Mouse (Mus musculus) neural tube, embryonic 13.5 days (tissue): ENCODE results near the gene Ntm. TPM values are rescaled to one million over a fixed set of nuclear protein-coding genes. Genes with fewer than 3 reads are reported as not detected.

Experiments used
- ATAC-seq: fragments of 200-750 bp; cut with Nextera tagmentation; 2 replicates; pipeline ENCODE4 v1.8.0; 2017; ENCODE audit warnings: low read depth, mild to moderate bottlenecking, moderate TSS enrichment, moderate library complexity
- H3K27ac ChIP-seq: fragments of 300-500 bp; sonication (generic); replicated peaks from 2 replicates; pipeline ENCODE4 v1.5.1; 2015; ENCODE audit warnings: moderate library complexity, mild to moderate bottlenecking, inconsistent platforms
- H3K27me3 ChIP-seq: fragments of 300-500 bp; sonication (generic); 2 replicates; pipeline ENCODE4 v1.6.1; 2015; ENCODE audit warnings: mild to moderate bottlenecking, inconsistent platforms
- H3K36me3 ChIP-seq: fragments of 300-500 bp; sonication (generic); 2 replicates; pipeline ENCODE4 v1.6.1; 2015; ENCODE audit warnings: mild to moderate bottlenecking, inconsistent platforms
- H3K4me1 ChIP-seq: fragments of 300-500 bp; sonication (generic); replicated peaks from 2 replicates; pipeline ENCODE4 v1.6.1; 2015; ENCODE audit warnings: inconsistent platforms
- H3K4me2 ChIP-seq: fragments of 300-500 bp; sonication (generic); 2 replicates; pipeline ENCODE4 v1.6.1; 2015; ENCODE audit warnings: inconsistent platforms, mild to moderate bottlenecking, moderate library complexity
- H3K4me3 ChIP-seq: fragments of 300-500 bp; sonication (generic); 2 replicates; pipeline ENCODE4 v1.5.1; 2015; ENCODE audit warnings: mild to moderate bottlenecking, inconsistent platforms
- H3K9ac ChIP-seq: fragments of 300-500 bp; sonication (generic); 2 replicates; pipeline ENCODE4 v1.6.1; 2015; ENCODE audit warnings: moderate library complexity, mild to moderate bottlenecking, inconsistent platforms
- H3K9me3 ChIP-seq: fragments of 300-500 bp; sonication (generic); 2 replicates; pipeline ENCODE4 v1.6.1; 2016; ENCODE audit warnings: inconsistent platforms
- WGBS: fragments of 180-500 bp; shearing (Covaris S2); methylation state at CpG from one replicate; pipeline ENCODE4 v1.1.7; 2015; 5-methylcytosine and 5-hydroxymethylcytosine counted together
- polyA plus RNA-seq: library from polyadenylated mRNA; unstranded; fragments of >200 nt; fragmentation: Nextera tagmentation; extraction: Ambion mirVana; gene quantifications from 2 replicates; pipeline ENCODE4 v1.2.1, GENCODE M21; 2015

The Ntm gene
- polyA plus RNA-seq, 1 experiment from 2014 or later = 150 TPM

DNA sequence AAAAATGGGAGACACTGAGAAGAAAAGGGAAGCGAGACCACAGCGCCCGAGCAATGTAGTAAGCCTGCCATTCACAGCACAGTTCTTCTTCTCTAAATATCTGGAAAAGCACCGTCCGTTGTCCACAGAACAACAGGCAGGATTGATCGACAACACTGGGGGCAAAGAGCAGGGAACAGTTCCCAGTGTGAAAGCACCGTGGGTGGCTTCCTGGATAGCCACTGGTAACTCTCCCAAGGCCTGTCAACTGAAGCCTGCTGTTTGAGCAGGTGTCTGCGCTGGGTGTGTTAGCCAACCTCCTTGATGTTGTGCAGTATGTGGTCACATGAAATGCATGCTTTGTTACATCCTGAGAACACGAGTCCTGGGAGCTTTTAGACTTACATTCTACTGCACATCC lies 531.4 kb downstream of the Ntm start:
- Histone ChIP-seq H3K4me3 (no peak overlapping the region), H3K36me3 (no peaks in the 10 kb centered on the region), H3K4me2 (no peak overlapping the region), H3K9me3 (no peaks in the 10 kb centered on the region), H3K4me1 (peaks cover 41% of the 10 kb centered on the region), H3K9ac (no peak overlapping the region), H3K27ac (no peak overlapping the region), H3K27me3 (no peaks in the 10 kb centered on the region)
- WGBS = 61% methylated on average over 9 of the region's 9 CpGs
- ATAC-seq = no peak

DNA sequence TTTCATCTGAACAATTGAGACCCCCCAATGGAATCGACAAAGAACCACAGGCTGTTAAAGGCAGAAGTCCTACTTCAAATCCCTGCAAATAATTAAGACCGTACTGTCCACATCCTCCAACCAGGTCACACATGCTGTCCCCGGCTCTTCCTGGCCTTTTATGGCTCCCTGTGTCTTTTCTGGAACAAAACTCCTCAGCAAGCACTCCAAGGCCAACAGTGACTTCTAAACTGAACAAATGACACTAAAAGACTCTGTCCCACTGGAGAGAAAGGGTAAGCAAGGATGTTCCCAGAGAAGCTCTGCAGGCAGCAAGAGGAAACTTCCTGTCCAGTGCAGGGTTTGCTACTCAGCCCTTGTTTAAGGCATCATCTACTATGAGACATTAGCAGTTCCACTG lies 532.8 kb downstream of the Ntm start:
- no peak overlapping the region for H3K4me3 ChIP-seq
- H3K4me2 ChIP-seq = no peak overlapping the region
- H3K27me3 ChIP-seq = no peaks in the 10 kb centered on the region
- 70% methylated on average over 3 of the region's 3 CpGs for WGBS
- no peak for ATAC-seq
- H3K9me3 ChIP-seq = no peaks in the 10 kb centered on the region
- no peak overlapping the region for H3K9ac ChIP-seq
- H3K36me3 ChIP-seq = no peaks in the 10 kb centered on the region
- no peak overlapping the region for H3K27ac ChIP-seq
- peaks cover 41% of the 10 kb centered on the region for H3K4me1 ChIP-seq

DNA sequence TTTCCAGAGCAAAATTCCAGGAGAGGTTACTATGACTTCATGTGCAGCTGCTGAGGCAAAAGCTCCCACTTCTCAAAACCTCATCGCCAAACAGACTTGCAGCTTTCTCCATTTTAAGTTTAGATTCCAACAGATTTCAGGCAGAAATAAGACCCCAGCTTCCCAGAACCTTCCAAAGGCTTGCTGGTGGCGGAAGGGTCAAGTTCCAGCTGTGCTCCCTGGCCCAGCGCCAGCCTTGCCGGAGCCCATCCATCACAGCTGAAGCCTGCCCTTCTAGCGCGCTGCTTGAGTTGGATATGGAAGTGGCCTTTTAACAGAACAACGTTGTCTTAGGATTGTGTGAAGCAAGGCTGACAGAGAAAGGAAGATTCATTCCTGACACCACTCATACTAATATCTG lies 534.6 kb downstream of the Ntm start:
- Histone ChIP-seq H3K9ac (no peak overlapping the region), H3K4me1 (peaks cover 26% of the 10 kb centered on the region), H3K27me3 (no peaks in the 10 kb centered on the region), H3K27ac (0 out of 2 replicates have a peak overlapping the region, but pooled peaks have one; percentile 18), H3K4me2 (no peak overlapping the region), H3K9me3 (no peaks in the 10 kb centered on the region), H3K4me3 (no peak overlapping the region), H3K36me3 (no peaks in the 10 kb centered on the region)
- WGBS = 20% methylated on average over 7 of the region's 7 CpGs
- ATAC-seq = peak; percentile 23; the same call in 1 of the 2 replicates

DNA sequence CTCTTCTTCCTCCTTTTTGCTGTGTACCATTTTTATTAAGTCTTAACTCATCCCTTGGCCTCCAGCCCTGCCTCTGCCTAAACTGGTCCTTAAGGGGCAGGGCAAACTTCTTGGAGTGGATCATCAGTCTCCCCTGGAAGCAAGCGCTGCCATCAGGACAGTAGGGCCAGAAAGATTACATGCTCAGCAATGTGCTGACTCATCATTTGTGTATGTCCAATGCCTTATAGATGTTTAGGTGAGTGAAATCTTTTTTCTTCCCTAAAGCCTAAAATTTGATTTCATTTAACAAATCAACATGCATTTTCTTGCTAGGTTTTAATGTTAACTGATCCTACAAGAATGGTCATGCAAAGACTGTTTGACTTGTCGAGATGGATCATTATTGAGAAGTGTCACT lies 536.7 kb downstream of the Ntm start:
- Histone ChIP-seq H3K4me1 (peaks cover 18% of the 10 kb centered on the region), H3K4me3 (no peak overlapping the region), H3K36me3 (no peaks in the 10 kb centered on the region), H3K4me2 (no peak overlapping the region), H3K27me3 (no peaks in the 10 kb centered on the region), H3K9me3 (no peaks in the 10 kb centered on the region), H3K27ac (no peak overlapping the region), H3K9ac (no peak overlapping the region)
- no peak for ATAC-seq
- 93% methylated on average over 2 of the region's 2 CpGs for WGBS

DNA sequence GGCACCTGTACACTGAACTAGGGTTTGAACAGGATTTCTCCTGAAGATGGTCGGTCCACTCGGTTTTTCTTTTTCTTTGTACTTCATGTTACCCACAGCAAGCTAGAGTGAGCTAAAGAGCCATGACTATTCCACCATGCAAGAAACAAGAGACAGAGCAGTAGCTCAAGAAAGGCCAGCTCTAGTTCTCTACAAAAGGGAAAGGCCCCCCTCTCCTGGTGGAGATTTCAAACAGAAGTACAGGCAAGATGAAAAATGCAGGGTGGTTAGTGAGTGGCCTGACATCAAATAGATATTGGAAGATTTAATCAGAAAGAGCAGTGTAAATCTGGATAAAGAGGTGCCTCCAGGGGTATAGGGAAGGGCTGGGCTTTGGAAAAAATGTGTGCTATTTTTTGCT lies 547.4 kb downstream of the Ntm start:
- H3K9ac ChIP-seq = no peak overlapping the region
- no peaks in the 10 kb centered on the region for H3K9me3 ChIP-seq
- no peak overlapping the region for H3K4me3 ChIP-seq
- no peaks in the 10 kb centered on the region for H3K36me3 ChIP-seq
- H3K4me2 ChIP-seq = no peak overlapping the region
- ATAC-seq = no peak
- H3K4me1 ChIP-seq = peaks cover 41% of the 10 kb centered on the region
- WGBS = 77% methylated on average over 2 of the region's 2 CpGs
- H3K27ac ChIP-seq = peak overlapping the region; percentile 43
- H3K27me3 ChIP-seq = peaks cover 12% of the 10 kb centered on the region

DNA sequence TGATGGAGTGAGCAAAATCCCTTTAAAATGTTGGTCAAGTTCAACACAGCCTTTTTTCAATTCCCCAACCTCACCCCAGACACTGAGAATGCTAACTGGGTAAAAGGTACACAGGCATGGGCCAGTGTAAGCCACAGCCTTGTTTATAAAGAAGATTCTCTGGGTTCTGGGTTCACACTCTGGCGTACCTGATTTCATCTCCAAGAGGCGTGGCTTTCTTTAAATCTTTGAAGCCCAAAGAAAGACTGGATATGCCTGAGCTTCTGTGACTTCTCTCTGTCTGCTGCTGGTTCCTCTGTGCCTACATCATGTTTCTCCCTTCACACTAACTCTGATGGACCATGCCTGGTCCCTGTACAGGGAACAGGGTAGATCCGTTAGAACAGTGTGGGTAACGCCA lies 549.8 kb downstream of the Ntm start:
- no peaks in the 10 kb centered on the region for H3K36me3 ChIP-seq
- WGBS = 78% methylated on average over 4 of the region's 4 CpGs
- H3K9me3 ChIP-seq = no peaks in the 10 kb centered on the region
- peaks cover 18% of the 10 kb centered on the region for H3K27me3 ChIP-seq
- peak overlapping the region; percentile 80; the same call in 1 of the 2 replicates for H3K9ac ChIP-seq
- no peak for ATAC-seq
- H3K4me3 ChIP-seq = peak overlapping the region; percentile 64
- no peak overlapping the region for H3K27ac ChIP-seq
- peak overlapping the region; percentile 90 for H3K4me2 ChIP-seq
- H3K4me1 ChIP-seq = peaks cover 53% of the 10 kb centered on the region

DNA sequence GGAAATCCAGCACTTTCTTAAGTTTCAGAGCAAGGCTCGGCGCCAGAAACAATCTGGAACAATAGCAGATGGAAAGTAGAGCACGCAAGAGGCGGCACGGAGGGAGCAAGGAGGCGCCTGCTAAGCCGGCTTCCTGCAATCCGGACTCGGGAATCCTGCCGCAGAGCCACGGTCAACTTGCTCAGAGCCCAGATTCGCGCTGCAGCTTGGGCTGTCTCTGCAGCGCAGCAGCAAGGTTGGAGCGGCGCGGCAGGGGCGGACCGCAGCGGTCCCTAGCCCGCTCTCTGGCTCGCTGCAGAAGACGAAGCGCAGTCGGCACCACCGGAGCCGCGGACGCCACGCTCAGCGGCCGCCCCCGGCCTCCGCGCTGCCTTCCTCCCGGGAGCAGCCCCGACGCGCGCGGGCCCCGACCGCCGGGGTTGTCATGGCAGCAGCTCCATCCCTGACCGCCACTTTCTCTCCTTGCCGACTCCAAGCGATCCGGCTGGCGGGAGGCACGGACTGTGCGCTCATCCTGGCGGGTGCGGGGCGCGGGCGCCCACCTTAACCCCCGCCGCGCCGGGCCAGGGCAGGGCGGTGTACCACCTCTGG lies 550.7 kb downstream of the Ntm start:
- Histone ChIP-seq H3K4me3 (peak overlapping the region; percentile 64), H3K9me3 (no peaks in the 10 kb centered on the region), H3K27me3 (peaks cover 18% of the 10 kb centered on the region), H3K4me1 (peaks cover 53% of the 10 kb centered on the region), H3K36me3 (no peaks in the 10 kb centered on the region), H3K9ac (peak overlapping the region; percentile 80), H3K27ac (peak overlapping the region; percentile 91), H3K4me2 (peak overlapping the region; percentile 90)
- peak; percentile 80 for ATAC-seq
- under 1% methylated on average over 60 of the region's 61 CpGs for WGBS

DNA sequence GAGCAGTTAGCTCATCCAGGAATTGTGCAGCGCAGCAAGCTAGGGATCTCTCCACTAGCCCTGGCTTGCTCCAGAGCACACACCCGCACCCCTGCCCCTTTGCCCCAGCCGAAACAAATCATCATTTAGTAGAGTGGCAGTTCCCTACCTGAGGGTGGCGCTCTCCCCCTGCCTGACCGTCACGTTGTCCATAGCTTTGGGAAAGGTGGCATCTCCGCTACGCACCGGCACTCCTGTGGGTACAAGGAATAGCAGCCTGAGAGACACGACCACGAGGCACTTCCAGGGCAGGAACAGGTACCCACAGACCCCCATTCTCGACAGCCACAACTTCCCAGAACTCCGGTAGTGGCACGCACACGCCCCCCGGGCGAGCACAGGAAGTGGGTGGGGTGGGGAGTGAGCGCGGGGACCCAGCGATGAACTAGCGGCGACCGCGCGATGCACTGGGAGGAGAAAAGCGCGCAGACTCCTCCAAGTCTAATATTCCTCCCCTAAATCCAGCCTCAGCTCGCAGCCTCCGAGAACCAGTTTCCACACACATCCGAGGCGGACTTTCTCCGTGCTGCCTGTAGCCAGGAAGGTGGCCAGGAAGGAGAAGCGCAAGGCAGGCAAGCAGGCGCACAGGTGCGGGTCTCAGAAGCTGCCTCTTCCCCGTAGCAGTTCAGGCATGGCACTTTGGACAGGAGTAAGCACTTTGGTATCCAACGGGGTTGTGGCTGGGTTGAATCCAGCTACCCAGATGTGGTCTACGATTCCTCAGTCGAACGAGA lies 551.3 kb downstream of the Ntm start:
- under 1% methylated on average over 40 of the region's 40 CpGs for WGBS
- H3K4me3 ChIP-seq = peak overlapping the region; percentile 64
- H3K9me3 ChIP-seq = no peaks in the 10 kb centered on the region
- peaks cover 18% of the 10 kb centered on the region for H3K27me3 ChIP-seq
- H3K9ac ChIP-seq = peak overlapping the region; percentile 80
- H3K4me1 ChIP-seq = peaks cover 53% of the 10 kb centered on the region
- H3K27ac ChIP-seq = peak overlapping the region; percentile 91
- no peaks in the 10 kb centered on the region for H3K36me3 ChIP-seq
- peak overlapping the region; percentile 90 for H3K4me2 ChIP-seq
- ATAC-seq = peak; percentile 52; the same call in 1 of the 2 replicates

DNA sequence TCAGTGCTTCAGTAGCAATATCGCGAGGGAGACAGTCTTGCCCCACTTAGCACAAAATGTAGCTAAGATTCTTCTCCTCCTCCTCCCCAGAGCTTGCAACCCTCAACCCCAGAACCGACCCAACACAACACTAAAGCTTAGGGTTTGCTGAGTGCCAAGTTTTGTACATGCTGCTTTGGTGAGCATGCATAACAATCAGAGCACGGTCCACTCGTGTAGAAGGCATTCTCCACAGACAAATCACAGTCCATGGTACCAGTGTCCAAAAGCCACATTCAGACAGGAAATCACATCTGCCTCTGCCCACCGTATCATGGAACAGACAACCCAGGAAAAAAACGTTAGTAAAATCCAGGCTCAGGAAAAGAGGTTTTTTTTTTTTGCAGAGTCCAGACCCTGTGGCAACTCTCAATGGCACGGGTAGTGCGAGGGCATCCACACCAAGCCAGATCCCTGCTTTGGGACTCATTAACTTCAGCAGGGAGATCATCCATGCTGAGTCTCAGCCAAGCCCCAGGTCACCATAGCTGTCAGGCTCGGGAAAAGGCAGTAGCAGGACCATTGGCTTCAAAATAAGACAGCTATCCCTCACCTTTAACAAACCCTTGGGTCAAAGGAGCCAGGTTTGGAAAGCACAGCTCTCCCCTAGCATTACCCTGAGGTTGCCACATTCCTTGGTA lies 552.1 kb downstream of the Ntm start:
- H3K4me3 ChIP-seq = peak overlapping the region; percentile 64
- H3K27ac ChIP-seq = peak overlapping the region; percentile 91

DNA sequence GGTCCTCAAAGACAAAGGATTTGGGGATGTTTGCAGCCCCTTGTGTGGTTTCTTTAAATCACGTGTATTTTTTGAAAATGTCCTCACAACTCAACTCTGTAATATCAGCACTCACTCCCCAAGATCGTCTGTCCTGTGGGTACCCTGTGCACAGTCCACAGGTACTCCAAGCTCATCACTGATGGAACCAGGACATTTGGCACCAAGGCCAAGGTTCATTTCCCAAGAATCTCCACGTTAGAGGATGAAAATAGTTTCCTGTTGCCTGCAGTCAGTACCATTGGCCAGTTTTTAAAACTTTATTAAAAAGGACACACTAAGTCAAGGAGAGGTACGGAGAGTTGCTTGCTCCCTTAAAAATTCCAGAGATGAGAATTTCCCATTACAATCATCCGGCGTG lies 552.7 kb downstream of the Ntm start:
- peaks cover 18% of the 10 kb centered on the region for H3K27me3 ChIP-seq
- 0 out of 2 replicates have a peak overlapping the region, but pooled peaks have one; percentile 91 for H3K27ac ChIP-seq
- no peaks in the 10 kb centered on the region for H3K9me3 ChIP-seq
- ATAC-seq = no peak
- WGBS = 81% methylated on average over 6 of the region's 6 CpGs
- H3K9ac ChIP-seq = peak overlapping the region; percentile 80
- H3K36me3 ChIP-seq = no peaks in the 10 kb centered on the region
- peak overlapping the region; percentile 64 for H3K4me3 ChIP-seq
- peaks cover 50% of the 10 kb centered on the region for H3K4me1 ChIP-seq
- peak overlapping the region; percentile 90 for H3K4me2 ChIP-seq

More for the DNA sequence above, 552.1 kb downstream of the Ntm start:
- peak overlapping the region; percentile 90 for H3K4me2 ChIP-seq
- peak overlapping the region; percentile 80 for H3K9ac ChIP-seq
- no peaks in the 10 kb centered on the region for H3K36me3 ChIP-seq
- WGBS = 50% methylated on average over 10 of the region's 10 CpGs
- H3K27me3 ChIP-seq = peaks cover 18% of the 10 kb centered on the region
- no peaks in the 10 kb centered on the region for H3K9me3 ChIP-seq
- peaks cover 53% of the 10 kb centered on the region for H3K4me1 ChIP-seq
- no peak for ATAC-seq

DNA sequence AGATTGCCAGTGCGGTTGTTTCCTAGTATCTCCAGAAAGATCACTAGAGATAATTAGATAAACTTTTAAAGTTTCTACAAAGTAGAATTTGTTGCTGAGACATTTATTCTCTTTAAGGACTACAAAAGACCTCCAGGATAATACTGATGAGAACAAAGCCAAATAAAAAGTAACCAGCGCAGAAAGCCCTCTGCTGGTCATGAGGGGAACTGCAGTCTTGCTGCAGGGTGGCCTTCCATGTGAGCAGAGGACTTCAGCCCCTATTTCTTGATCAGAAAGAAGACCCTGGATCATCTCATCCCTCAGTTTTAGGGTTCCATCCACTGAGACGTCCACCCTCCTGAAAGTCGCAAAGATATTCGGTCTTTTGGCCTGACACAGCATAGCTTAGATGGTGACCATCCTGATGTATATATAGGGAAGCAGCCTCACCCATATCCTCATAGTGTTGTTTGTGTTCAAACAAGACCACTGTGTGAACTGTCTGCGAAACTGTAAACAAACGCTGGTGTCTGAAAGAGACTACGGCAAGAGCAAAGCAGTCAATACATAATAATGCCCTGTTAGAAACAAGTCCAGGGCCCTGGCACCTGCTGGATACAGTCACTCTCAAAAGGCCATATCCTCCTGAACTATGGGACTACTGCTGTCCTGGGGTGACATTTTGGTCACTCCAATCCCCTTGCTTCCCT lies 553.6 kb downstream of the Ntm start:
- Histone ChIP-seq H3K9ac (peak overlapping the region; percentile 49), H3K9me3 (no peaks in the 10 kb centered on the region), H3K27me3 (peaks cover 18% of the 10 kb centered on the region), H3K36me3 (no peaks in the 10 kb centered on the region), H3K4me3 (peak overlapping the region; percentile 64), H3K27ac (no peak overlapping the region), H3K4me1 (peaks cover 41% of the 10 kb centered on the region), H3K4me2 (peak overlapping the region; percentile 90)
- no peak for ATAC-seq
- WGBS = 61% methylated on average over 8 of the region's 8 CpGs

DNA sequence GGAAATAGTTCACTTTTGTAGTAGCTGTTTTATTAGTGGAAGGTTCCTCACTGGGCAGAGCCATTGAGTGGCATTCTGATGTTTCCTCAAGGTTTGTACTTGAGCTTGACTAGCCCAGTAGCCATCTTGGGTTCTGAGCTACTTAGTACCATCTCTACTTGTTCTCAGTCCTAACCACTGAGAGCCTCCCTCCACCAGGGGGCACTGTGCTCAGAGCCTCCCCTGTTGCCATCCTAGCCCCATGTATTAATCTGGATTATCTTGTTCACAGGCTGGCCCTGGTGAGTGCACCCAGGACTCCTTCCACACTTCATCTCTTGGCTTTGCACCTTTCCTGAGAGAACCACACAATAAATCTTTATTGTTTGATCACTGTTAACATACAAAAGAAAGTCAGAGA lies 555.0 kb downstream of the Ntm start:
- Histone ChIP-seq H3K36me3 (no peaks in the 10 kb centered on the region), H3K27me3 (peaks cover 7% of the 10 kb centered on the region), H3K4me1 (peaks cover 29% of the 10 kb centered on the region), H3K4me3 (no peak overlapping the region), H3K27ac (no peak overlapping the region), H3K9me3 (no peaks in the 10 kb centered on the region), H3K4me2 (no peak overlapping the region), H3K9ac (no peak overlapping the region)
- ATAC-seq = no peak
